In the genomic region with DNA sequence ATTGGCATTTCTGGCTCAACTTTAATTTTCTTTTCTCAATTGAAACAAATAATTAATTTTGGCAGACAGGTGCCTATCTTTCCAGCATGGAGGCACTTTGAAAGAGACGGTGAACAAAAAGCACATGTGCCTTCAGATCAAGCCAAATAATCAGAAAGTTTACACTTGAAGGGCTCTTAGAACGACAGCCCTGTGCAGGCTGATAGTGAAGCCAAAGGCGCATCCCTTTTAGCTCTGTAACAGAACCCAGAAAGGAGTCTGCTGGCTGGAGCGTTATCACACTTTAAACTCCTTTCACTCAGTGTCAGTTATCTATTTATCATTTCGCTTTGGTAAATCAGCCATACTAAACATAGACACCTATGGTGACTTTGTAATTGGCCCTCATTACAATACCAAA, we compare ENCODE assay signal across 22 mouse cellular contexts. TPM values are rescaled to one million over a fixed set of nuclear protein-coding genes. Genes with fewer than 3 reads are reported as not detected.
DNase-seq lines count a peak whose midpoint lies in the region; ATAC-seq and TF ChIP-seq lines count a peak whose summit lies in the region.
"Had no signal": no experiment of that assay in that cellular context is flagged by ENCODE, and none has a peak within 500 bp of the region (broad histone marks: within the 10 kb centered on the region; RNA-seq: fewer than 3 reads in every experiment).

No protein-coding gene starts in this region.

- no peak for TF ChIP-seq RAD21 in MEL (IDR thresholded peaks at IDR 0.05; ENCODE audit: low read depth, low read length)

- H3K4me2 ChIP-seq in liver, embryonic 11.5 days: no peak overlapping the region
- H3K4me2 ChIP-seq in liver, embryonic 15.5 days: no peak overlapping the region
- H3K4me2 ChIP-seq: forebrain, embryonic 13.5 days; heart, embryonic 13.5 days; hindbrain, embryonic 12.5 days had no signal

- no peaks in the 10 kb centered on the region for H3K27me3 ChIP-seq in MEL (ENCODE audit: control insufficient read depth in 1 of 2, insufficient read depth in 2 of 2, low read length in 2 of 2)
- no peaks in the 10 kb centered on the region for H3K27me3 ChIP-seq in liver, embryonic 11.5 days (replicated peaks; ENCODE audit: control insufficient read depth, insufficient read depth, low read length)
- H3K27me3 ChIP-seq in liver, embryonic 15.5 days: no peaks in the 10 kb centered on the region
- H3K27me3 ChIP-seq: forebrain, embryonic 13.5 days; heart, embryonic 13.5 days; hindbrain, embryonic 12.5 days had no signal

- no peaks in the 10 kb centered on the region for H3K79me2 ChIP-seq in MEL (ENCODE audit: control insufficient read depth, insufficient read depth, low read length, poor library complexity)

- H3K9me3 ChIP-seq in MEL (replicated peaks; ENCODE audit: insufficient read depth, low read length): no peaks in the 10 kb centered on the region
- H3K9me3 ChIP-seq in liver, embryonic 11.5 days (ENCODE audit: control insufficient read depth, low read length): no peaks in the 10 kb centered on the region
- H3K9me3 ChIP-seq in liver, embryonic 15.5 days (replicated peaks): no peaks in the 10 kb centered on the region
- H3K9me3 ChIP-seq: embryonic facial prominence, embryonic 10.5 days; forebrain, embryonic 13.5 days; G1E; heart, embryonic 13.5 days; hindbrain, embryonic 12.5 days had no signal

- intact Hi-C loops in heart, postnatal 25 days (cut with DNase I): no loop called here

- H3K9ac ChIP-seq in MEL (ENCODE audit: control insufficient read depth, low read depth, low read length, poor library complexity, severe bottlenecking): no peak overlapping the region
- H3K9ac ChIP-seq in liver, embryonic 11.5 days (ENCODE audit: low read depth, low read length): no peak overlapping the region
- no peak overlapping the region for H3K9ac ChIP-seq in liver, embryonic 15.5 days
- H3K9ac ChIP-seq: forebrain, embryonic 13.5 days; forebrain, postnatal 0 days; heart, embryonic 13.5 days; hindbrain, embryonic 12.5 days had no signal

- WGBS in liver, embryonic 11.5 days: 53% methylated on average over 5 of the region's 5 CpGs
- 26% methylated on average over 5 of the region's 5 CpGs for WGBS in liver, embryonic 15.5 days (ENCODE audit: insufficient replicate concordance)

- 0 out of 4 replicates have a peak overlapping the region, but pooled peaks of 1 of the 2 experiments have one; percentile 9 for H3K4me3 ChIP-seq in MEL (ENCODE audit: control insufficient read depth in 1 of 2, insufficient read depth in 1 of 2, low read depth in 2 of 2, low read length in 2 of 2)
- no peak overlapping the region for H3K4me3 ChIP-seq in liver, embryonic 11.5 days (ENCODE audit: low read depth, low read length)
- no peak overlapping the region for H3K4me3 ChIP-seq in liver, embryonic 15.5 days (replicated peaks)
- H3K4me3 ChIP-seq: embryonic facial prominence, embryonic 10.5 days; forebrain, embryonic 13.5 days; heart, embryonic 13.5 days; hindbrain, embryonic 12.5 days had no signal

- TF ChIP-seq EP300 in MEL (IDR thresholded peaks at IDR 0.05; ENCODE audit: low read depth in 1 of 2, low read length in 2 of 2): peak; percentile 46 to 64; a peak in 3 of 4 replicates

- no peak for TF ChIP-seq POLR2A in MEL (IDR thresholded peaks at IDR 0.05; ENCODE audit: control insufficient read depth in 1 of 2, insufficient read depth in 1 of 2, low read depth in 1 of 2, low read length in 2 of 2, poor library complexity in 1 of 2)

- TF ChIP-seq CTCF in MEL (IDR thresholded peaks at IDR 0.05 in 2 of 3, conservative IDR thresholded peaks at IDR 0.05 in 1 of 3; ENCODE audit: control insufficient read depth in 1 of 3, insufficient read depth in 1 of 3, low read depth in 2 of 3, low read length in 3 of 3, poor library complexity in 1 of 3, severe bottlenecking in 1 of 3): no peak

- peaks cover 4 to 15% of the 10 kb centered on the region in 2 experiments for H3K36me3 ChIP-seq in MEL (ENCODE audit: control insufficient read depth in 1 of 2, insufficient read depth in 2 of 2, low read length in 2 of 2)
- H3K36me3 ChIP-seq in liver, embryonic 11.5 days (ENCODE audit: control insufficient read depth, insufficient read depth, low read length): no peaks in the 10 kb centered on the region
- 0 out of 2 replicates have a peak, but pooled peaks cover 7% of the 10 kb centered on the region for H3K36me3 ChIP-seq in liver, embryonic 15.5 days (replicated peaks)
- H3K36me3 ChIP-seq: hindbrain, embryonic 12.5 days had no signal

- peaks cover 3 to 7% of the 10 kb centered on the region in 2 experiments; a peak in 3 of 4 replicates for H3K4me1 ChIP-seq in MEL (ENCODE audit: control insufficient read depth in 1 of 2, insufficient read depth in 2 of 2, low read length in 2 of 2)
- H3K4me1 ChIP-seq in liver, embryonic 11.5 days (replicated peaks; ENCODE audit: control insufficient read depth, insufficient read depth, low read length): no peaks in the 10 kb centered on the region; the same call in 1 of the 2 replicates
- H3K4me1 ChIP-seq in liver, embryonic 15.5 days (replicated peaks): peaks cover 6% of the 10 kb centered on the region; the same call in 1 of the 2 replicates
- H3K4me1 ChIP-seq: heart, embryonic 13.5 days; hindbrain, embryonic 12.5 days had no signal

- H3K27ac ChIP-seq in MEL (ENCODE audit: control insufficient read depth, low read depth, low read length): peak overlapping the region; percentile 26; the same call in 1 of the 2 replicates
- H3K27ac ChIP-seq in liver, embryonic 11.5 days (ENCODE audit: low read depth, low read length): no peak overlapping the region
- peak overlapping the region; percentile 65 for H3K27ac ChIP-seq in liver, embryonic 15.5 days (replicated peaks)
- H3K27ac ChIP-seq: embryonic facial prominence, embryonic 10.5 days; forebrain, embryonic 13.5 days; heart, embryonic 13.5 days; hindbrain, embryonic 12.5 days had no signal

- peak; percentile 66 for DNase-seq in MEL (ENCODE audit: low read depth, low spot score)
- no peak for DNase-seq in liver, embryonic 11.5 days (ENCODE audit: low spot score)
- DNase-seq in heart, postnatal 25 days (ENCODE audit: low spot score): no peak
- DNase-seq in kidney, adult 18-20 months: no peak
- DNase-seq in layer of hippocampus, adult 9-11 months: no peak
- DNase-seq: adrenal gland, postnatal 10 days; B cell, adult 2 months; cerebellum, adult 2 months; cerebellum, postnatal 10 days; forebrain, postnatal 0 days; gastrocnemius, postnatal 25 days; heart, adult 11 months; heart, postnatal 4 days had no signal

- peak; percentile 88 for ATAC-seq in liver, embryonic 11.5 days (replicated peaks; ENCODE audit: low FRiP score)
- peak; percentile 76 for ATAC-seq in liver, embryonic 15.5 days (ENCODE audit: insufficient read depth)
- peak; percentile 96 for ATAC-seq in megakaryocyte-erythroid progenitor cell, adult 5-6 weeks (replicated peaks; ENCODE audit: low FRiP score, low TSS enrichment, poor library complexity, severe bottlenecking)
- ATAC-seq: CD4-positive, CD25-positive, alpha-beta regulatory T cell, adult 4 months; forebrain, embryonic 13.5 days; forebrain, postnatal 0 days; hindbrain, embryonic 16.5 days had no signal

TF ChIP-seq in MEL, 35 proteins besides CTCF, POLR2A, EP300 and RAD21:
- no peak for TF ChIP-seq USF1 (IDR thresholded peaks at IDR 0.05; ENCODE audit: low read depth, low read length)
- TF ChIP-seq TCF12 (IDR thresholded peaks at IDR 0.05; ENCODE audit: low read depth, low read length): peak; percentile 59
- peak; percentile 81 for TF ChIP-seq MAX (IDR thresholded peaks at IDR 0.05; ENCODE audit: low read length)
- TF ChIP-seq GATA1 (IDR thresholded peaks at IDR 0.05; ENCODE audit: low read depth, low read length): peak; percentile 69
- TF ChIP-seq CHD2 (IDR thresholded peaks at IDR 0.05; ENCODE audit: low read length): no peak
- TF ChIP-seq RCOR1 (IDR thresholded peaks at IDR 0.05; ENCODE audit: low read depth, low read length): peak; percentile 45; the same call in 1 of the 2 replicates
- TF ChIP-seq MEF2A (IDR thresholded peaks at IDR 0.05; ENCODE audit: extremely low read depth, insufficient replicate concordance, low read depth, low read length, poor library complexity, severe bottlenecking): no peak
- TF ChIP-seq JUND (IDR thresholded peaks at IDR 0.05; ENCODE audit: low read depth, low read length): no peak
- no peak for TF ChIP-seq GABPA (IDR thresholded peaks at IDR 0.05; ENCODE audit: low read depth, low read length)
- TF ChIP-seq MYC (IDR thresholded peaks at IDR 0.05; ENCODE audit: low read depth, low read length): no peak; the same call in 1 of the 2 replicates
- TF ChIP-seq ETS1 (IDR thresholded peaks at IDR 0.05; ENCODE audit: low read depth, low read length): 0 out of 2 replicates have a peak, but pooled peaks have one; percentile 25
- peak; percentile 78 for TF ChIP-seq MXI1 (IDR thresholded peaks at IDR 0.05; ENCODE audit: low read depth, low read length)

RNA-seq across cellular contexts. Expression of a gene that starts 45.4 kb away (rescaled TPM):
- 14.7 and 14.9 TPM in 2 replicates for total RNA-seq in MEL (2012; rRNA removed)
- 10 to 100 TPM; 13.4 to 20.9 TPM for polyA plus RNA-seq in MEL (2012; ENCODE audit: insufficient read depth in 1 of 2, insufficient read length in 2 of 2, low read depth in 1 of 2, low replicate concordance in 2 of 2, missing spikeins in 1 of 2)
- polyA plus RNA-seq in liver, embryonic 11.5 days (2014; fragmentation: Nextera tagmentation; extraction: Ambion mirVana): 10.0 and 11.8 TPM in 2 replicates
- polyA plus RNA-seq in liver, embryonic 15.5 days (2015; fragmentation: Nextera tagmentation; extraction: Ambion mirVana): 5.6 and 6.2 TPM in 2 replicates
- 11.8 and 12.1 TPM in 2 replicates for total RNA-seq in megakaryocyte-erythroid progenitor cell, adult 5-6 weeks (2014; fragmentation: Nextera tagmentation)
- 13.8 and 19.5 TPM in 2 replicates for total RNA-seq in megakaryocyte-erythroid progenitor cell, adult 5-6 weeks (2017)
- total RNA-seq in heart, postnatal 25 days (2021): under 1 TPM; 0.55 to 0.59 TPM
